Mouse (Mus musculus) C2C12 (cell line): Measurements from ENCODE around the gene Xntrpc. TPM values are rescaled to one million over a fixed set of nuclear protein-coding genes. Genes with fewer than 3 reads are reported as not detected.

Experiments
- H3K27me3 ChIP-seq: one replicate; pipeline ENCODE4 v1.6.1; 2011; ENCODE audit not compliant: control insufficient read depth, insufficient read depth, insufficient read length
- H3K36me3 ChIP-seq: one replicate; pipeline ENCODE4 v1.6.1; 2011; ENCODE audit not compliant: control insufficient read depth, insufficient read depth
- H3K4me3 ChIP-seq: one replicate; pipeline ENCODE4 v1.5.1; 2011; ENCODE audit warnings: mild to moderate bottlenecking, control low read depth; ENCODE audit not compliant: poor library complexity, insufficient read depth, severe bottlenecking
- H3K79me2 ChIP-seq: one replicate; pipeline ENCODE4 v1.6.1; 2011; ENCODE audit not compliant: control insufficient read depth, insufficient read depth
- H3K79me3 ChIP-seq: one replicate; pipeline ENCODE4 v1.6.1; 2011; ENCODE audit warnings: low read depth, control low read depth
- H3ac ChIP-seq: one replicate; pipeline ENCODE3; 2011; ENCODE audit warnings: low read depth; ENCODE audit not compliant: control insufficient read depth, insufficient read length
- CEBPB ChIP-seq: IDR thresholded peaks from one replicate; pipeline ENCODE4 v1.6.1; 2011; ENCODE audit warnings: low read depth, mild to moderate bottlenecking, control low read depth, moderate library complexity
- CTCF ChIP-seq: IDR thresholded peaks from one replicate; pipeline ENCODE4 v1.5.1; 2011; ENCODE audit not compliant: control insufficient read depth, insufficient read depth, insufficient read length
- FOSL1 ChIP-seq: IDR thresholded peaks from one replicate; pipeline ENCODE4 v1.8.0; 2011; ENCODE audit warnings: mild to moderate bottlenecking, low read length; ENCODE audit not compliant: poor library complexity, insufficient read depth, severe bottlenecking
- MAX ChIP-seq: IDR thresholded peaks from one replicate; pipeline ENCODE4 v1.6.1; 2011; ENCODE audit warnings: mild to moderate bottlenecking, control low read depth
- MYOD1 ChIP-seq: IDR thresholded peaks from one replicate; pipeline ENCODE4 v1.6.1; 2011; ENCODE audit warnings: low read depth; ENCODE audit not compliant: control insufficient read depth, insufficient read length
- MYOG ChIP-seq: IDR thresholded peaks from one replicate; pipeline ENCODE4 v1.6.1; 2011; ENCODE audit not compliant: control insufficient read depth, insufficient read length; ENCODE audit errors: extremely low read depth
- USF1 ChIP-seq: IDR thresholded peaks from one replicate; pipeline ENCODE4 v1.6.1; 2011; ENCODE audit warnings: low read depth, mild to moderate bottlenecking, control low read depth, moderate library complexity
- polyA plus RNA-seq: library from polyadenylated mRNA; unstranded; fragments of >200 nt; fragmentation: generic; extraction: Trizol; gene quantifications from one replicate; pipeline ENCODE4 v1.2.1, GENCODE M21; 2012; ENCODE audit warnings: missing spikeins

The Xntrpc gene
- polyA plus RNA-seq, 1 experiment = 0.16 TPM

DNA sequence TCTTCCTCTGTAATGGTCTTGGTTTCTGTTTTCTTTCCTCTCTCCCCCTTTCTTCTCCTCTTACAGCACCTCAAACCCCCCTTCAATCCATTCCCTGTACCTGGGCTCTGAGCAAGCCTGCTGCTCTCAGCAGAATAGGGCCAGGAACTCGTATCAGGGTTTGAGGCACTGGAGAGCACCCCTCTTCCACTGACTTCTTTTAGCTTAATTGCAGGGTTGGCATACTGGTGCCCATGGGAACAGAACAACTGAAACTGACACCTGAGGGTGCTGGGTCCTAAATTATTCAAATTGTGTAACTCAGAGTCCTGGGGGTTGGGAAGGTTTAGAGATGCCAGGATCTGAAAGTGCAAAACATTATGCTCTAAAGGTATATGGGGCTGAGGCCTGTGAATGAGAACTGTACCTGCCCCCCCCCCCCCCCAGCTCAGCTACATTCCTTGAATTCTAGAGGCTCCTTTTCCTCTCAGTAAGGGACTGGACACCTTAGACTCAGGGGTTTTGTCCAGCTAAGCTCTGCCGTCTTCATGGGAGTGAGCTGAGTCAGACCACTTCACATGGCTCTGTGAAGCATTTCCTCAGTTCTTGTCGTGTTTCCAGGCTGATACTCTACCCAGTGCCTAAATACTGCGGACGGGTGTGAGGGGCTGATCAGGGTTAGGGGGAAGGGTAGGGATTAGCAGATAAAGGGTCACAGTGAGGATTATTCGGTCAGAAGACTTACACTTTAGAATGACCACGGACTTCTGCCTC is 51.2 kb downstream of the Xntrpc start, which contains the start of gene Chrna10:
Gene Chrna10 (minus strand): TSS at position 250 of the 753 bp plus-strand sequence.
- no peak for TF ChIP-seq FOSL1
- no peak for TF ChIP-seq MYOG
- TF ChIP-seq CTCF = no peak
- no peak for TF ChIP-seq MAX
- no peak for TF ChIP-seq CEBPB
- no peak for TF ChIP-seq MYOD1
- no peak for TF ChIP-seq USF1

GRCm38 (mm10) chr7:102117382-102117781 is 51.9 kb downstream of the Xntrpc start:
- H3ac ChIP-seq = no peak overlapping the region
- TF ChIP-seq MAX = no peak
- TF ChIP-seq CTCF = no peak
- no peak for TF ChIP-seq FOSL1
- no peak for TF ChIP-seq CEBPB
- no peak for TF ChIP-seq USF1

More for the DNA sequence above, 51.2 kb downstream of the Xntrpc start, which contains the start of gene Chrna10:
- Histone ChIP-seq H3K36me3 (peaks cover 22% of the 10 kb centered on the region), H3K79me2 (no peaks in the 10 kb centered on the region), H3K4me3 (no peak within 1 kb of the TSS), H3K79me3 (no peaks in the 10 kb centered on the region), H3ac (no peak within 1 kb of the TSS), H3K27me3 (peaks cover 7% of the 10 kb centered on the region)

DNA sequence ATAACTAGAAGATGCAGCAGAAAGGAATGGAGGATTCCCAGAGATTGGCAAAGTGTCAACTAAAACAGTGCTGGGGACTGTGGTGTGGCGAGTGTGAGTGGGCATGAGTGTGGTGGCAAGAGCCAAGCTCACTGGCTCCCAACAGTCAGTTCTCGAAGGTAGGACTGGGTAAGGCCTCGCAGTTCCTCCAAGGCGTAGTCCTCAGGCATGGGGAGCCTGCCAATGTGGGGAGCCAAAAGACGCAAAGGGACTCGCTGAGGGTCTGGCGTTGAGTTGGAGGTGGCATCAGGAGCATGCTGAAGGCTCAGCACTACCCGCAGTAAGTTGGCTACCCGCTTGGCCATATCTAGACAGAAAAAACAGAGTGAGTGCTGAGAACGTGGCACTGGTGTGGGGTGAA is 54.8 kb downstream of the Xntrpc start:
- Histone ChIP-seq H3K4me3 (no peak overlapping the region), H3ac (no peak overlapping the region), H3K27me3 (no peaks in the 10 kb centered on the region), H3K79me2 (no peaks in the 10 kb centered on the region), H3K36me3 (peaks cover 57% of the 10 kb centered on the region), H3K79me3 (no peaks in the 10 kb centered on the region)
- TF ChIP-seq MAX (no peak), CTCF (no peak), MYOD1 (no peak), USF1 (no peak), FOSL1 (no peak), CEBPB (no peak), MYOG (no peak)

More at GRCm38 (mm10) chr7:102117382-102117781, 51.9 kb downstream of the Xntrpc start:
- Histone ChIP-seq H3K36me3 (peaks cover 28% of the 10 kb centered on the region), H3K27me3 (peaks cover 7% of the 10 kb centered on the region), H3K4me3 (no peak overlapping the region), H3K79me3 (no peaks in the 10 kb centered on the region), H3K79me2 (no peaks in the 10 kb centered on the region)

- peaks cover 91% of the 10 kb centered on the region for H3K36me3 ChIP-seq
These were observed 66.9 kb downstream of the Xntrpc start for GRCm38 (mm10) chr7:102132395-102132794.

DNA sequence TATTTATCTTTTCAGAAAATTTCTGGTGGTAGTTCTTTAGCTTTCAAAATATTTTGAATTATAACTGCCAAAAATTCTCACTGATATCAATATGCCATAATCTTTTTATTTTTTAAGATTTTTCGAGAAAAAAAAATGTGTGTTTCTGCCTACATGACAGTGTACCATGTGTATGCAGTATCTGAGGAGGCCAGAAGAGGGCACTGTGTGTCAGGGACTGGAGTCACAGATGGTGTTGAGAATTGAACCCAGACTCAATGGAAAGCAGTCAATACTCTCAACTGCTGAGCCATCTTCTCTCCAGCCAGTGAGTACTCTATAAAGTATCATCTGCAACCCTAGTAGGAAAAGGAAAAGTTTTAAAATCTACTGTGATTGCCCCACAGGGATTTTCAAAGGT is 72.0 kb downstream of the Xntrpc start:
- peaks cover 79% of the 10 kb centered on the region for H3K36me3 ChIP-seq
- H3ac ChIP-seq = no peak overlapping the region
- no peaks in the 10 kb centered on the region for H3K79me2 ChIP-seq
- TF ChIP-seq MYOG (no peak), CEBPB (no peak)
- H3K79me3 ChIP-seq = no peaks in the 10 kb centered on the region
- H3K27me3 ChIP-seq = no peaks in the 10 kb centered on the region
- H3K4me3 ChIP-seq = no peak overlapping the region

More at GRCm38 (mm10) chr7:102132395-102132794, 66.9 kb downstream of the Xntrpc start:
- H3K4me3 ChIP-seq = no peak overlapping the region
- H3ac ChIP-seq = no peak overlapping the region
- TF ChIP-seq MYOD1 = no peak
- TF ChIP-seq CEBPB = no peak
- TF ChIP-seq FOSL1 = no peak
- TF ChIP-seq CTCF = no peak
- TF ChIP-seq MYOG = no peak
- no peak for TF ChIP-seq USF1
- TF ChIP-seq MAX = no peak
- H3K79me2 ChIP-seq = no peaks in the 10 kb centered on the region
- no peaks in the 10 kb centered on the region for H3K79me3 ChIP-seq
- H3K27me3 ChIP-seq = no peaks in the 10 kb centered on the region

DNA sequence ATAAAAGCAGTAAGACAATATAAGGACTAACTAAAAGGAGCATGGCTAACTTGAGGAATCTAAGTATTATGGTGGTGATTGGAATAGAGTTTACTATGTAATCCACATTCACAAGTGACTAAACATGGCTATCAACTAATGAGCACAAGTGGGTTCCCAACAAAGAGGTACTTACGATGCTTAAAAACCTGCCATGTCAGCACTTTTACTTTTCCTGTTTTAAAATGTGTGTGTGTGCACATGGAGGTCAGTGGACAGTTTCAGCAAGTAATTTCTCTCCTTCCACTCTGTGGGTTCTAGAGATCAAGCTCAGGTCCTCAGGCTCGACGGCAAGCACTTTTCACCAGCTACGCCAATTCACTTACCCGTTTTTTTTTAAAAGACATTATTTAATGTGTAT is 72.4 kb downstream of the Xntrpc start:
- Histone ChIP-seq H3K79me2 (no peaks in the 10 kb centered on the region), H3K4me3 (no peak overlapping the region), H3K27me3 (no peaks in the 10 kb centered on the region), H3K79me3 (no peaks in the 10 kb centered on the region), H3ac (no peak overlapping the region), H3K36me3 (peaks cover 77% of the 10 kb centered on the region)
- no peak for TF ChIP-seq MYOG
- no peak for TF ChIP-seq USF1
- no peak for TF ChIP-seq CEBPB
- TF ChIP-seq FOSL1 = no peak
- TF ChIP-seq CTCF = no peak
- no peak for TF ChIP-seq MYOD1
- TF ChIP-seq MAX = no peak

Other genes with a start within 250 kb of the Xntrpc start
- 0.05 TPM for gene Phox2a, start 247.4 kb upstream of the Xntrpc start, polyA plus RNA-seq
- gene Inppl1, start 227.5 kb upstream of the Xntrpc start, polyA plus RNA-seq = 116 TPM
- gene Folr2, start 208.5 kb upstream of the Xntrpc start, polyA plus RNA-seq = 0.08 TPM
- 85.0 TPM for gene Anapc15, start 202.0 kb upstream of the Xntrpc start, polyA plus RNA-seq
- gene Folr1, start 194.9 kb upstream of the Xntrpc start, polyA plus RNA-seq = 0.67 TPM
- gene Lamtor1, start 159.8 kb upstream of the Xntrpc start, polyA plus RNA-seq = 200 TPM
- 0.12 TPM for gene Tomt, start 159.4 kb upstream of the Xntrpc start, polyA plus RNA-seq
- 1.7 TPM for gene Lrrc51, start 131.8 kb upstream of the Xntrpc start, polyA plus RNA-seq
- gene Numa1, start 131.6 kb upstream of the Xntrpc start, polyA plus RNA-seq = 80.4 TPM
- 0.95 TPM for gene Il18bp, start 47.0 kb upstream of the Xntrpc start, polyA plus RNA-seq
- 55.8 TPM for gene Rnf121, start 244 bp upstream of the Xntrpc start, polyA plus RNA-seq
- 13.2 TPM for gene Xndc1, start 202 bp upstream of the Xntrpc start, polyA plus RNA-seq
- gene Trpc2, start 17.4 kb downstream of the Xntrpc start, polyA plus RNA-seq = not detected
- 0.05 TPM for gene Art1, start 36.0 kb downstream of the Xntrpc start, polyA plus RNA-seq
- not detected for gene Art5, start 43.8 kb downstream of the Xntrpc start, polyA plus RNA-seq
- 0.01 TPM for gene Chrna10, start 51.1 kb downstream of the Xntrpc start, polyA plus RNA-seq
- gene Nup98, start 144.5 kb downstream of the Xntrpc start, polyA plus RNA-seq = 23.0 TPM
- 22.6 TPM for gene Pgap2, start 144.5 kb downstream of the Xntrpc start, polyA plus RNA-seq
- 95.1 TPM for gene Rhog, start 190.3 kb downstream of the Xntrpc start, polyA plus RNA-seq
- 8.6 TPM for gene Stim1, start 202.1 kb downstream of the Xntrpc start, polyA plus RNA-seq